Mouse (Mus musculus): Measurements from ENCODE around the gene Ppp1cc. TPM values are rescaled to one million over a fixed set of nuclear protein-coding genes. Genes with fewer than 3 reads are reported as not detected.
"Not testable (repeated sequence)": the region's sequence is repeated elsewhere in the genome, so short reads cannot be mapped to it uniquely, and the experiment has no call there.

Ppp1cc gene
- polyA plus RNA-seq, 1 experiment from 2014 or later = 296 TPM

- H3K36me3 ChIP-seq (ENCODE audit: control insufficient read depth, insufficient read depth, low read length) = no peaks in the 10 kb centered on the region
- no peaks in the 10 kb centered on the region for H3K27me3 ChIP-seq (ENCODE audit: control insufficient read depth, insufficient read depth, low read length)
- H3K27ac ChIP-seq (ENCODE audit: low read depth, low read length) = no peak overlapping the region
- WGBS = 85% methylated on average over 14 of the region's 14 CpGs
- ATAC-seq (ENCODE audit: low FRiP score, low TSS enrichment) = no peak
- H3K4me1 ChIP-seq (ENCODE audit: control insufficient read depth, insufficient read depth, low read length) = 0 out of 2 replicates have a peak, but pooled peaks cover 8% of the 10 kb centered on the region
- H3K4me3 ChIP-seq (ENCODE audit: low read length) = no peak overlapping the region
- no peaks in the 10 kb centered on the region for H3K9me3 ChIP-seq (ENCODE audit: control insufficient read depth, low read length)
- H3K9ac ChIP-seq (ENCODE audit: low read depth, low read length) = no peak overlapping the region
- H3K4me2 ChIP-seq (replicated peaks; ENCODE audit: low read depth, low read length) = no peak overlapping the region
Observed at GRCm38 (mm10) chr5:122134395-122135289, 23.4 kb upstream of the Ppp1cc start.

- WGBS = 74% methylated on average over 3 of the region's 3 CpGs
- H3K4me3 ChIP-seq (ENCODE audit: low read length) = no peak overlapping the region
- no peak overlapping the region for H3K27ac ChIP-seq (ENCODE audit: low read depth, low read length)
- H3K4me2 ChIP-seq (replicated peaks; ENCODE audit: low read depth, low read length) = no peak overlapping the region
- no peak overlapping the region for H3K9ac ChIP-seq (ENCODE audit: low read depth, low read length)
- H3K9me3 ChIP-seq (ENCODE audit: control insufficient read depth, low read length) = no peaks in the 10 kb centered on the region
- H3K27me3 ChIP-seq (ENCODE audit: control insufficient read depth, insufficient read depth, low read length) = no peaks in the 10 kb centered on the region
- no peaks in the 10 kb centered on the region for H3K36me3 ChIP-seq (ENCODE audit: control insufficient read depth, insufficient read depth, low read length)
- 0 out of 2 replicates have a peak, but pooled peaks cover 8% of the 10 kb centered on the region for H3K4me1 ChIP-seq (ENCODE audit: control insufficient read depth, insufficient read depth, low read length)
- ATAC-seq (ENCODE audit: low FRiP score, low TSS enrichment) = no peak
Observed at GRCm38 (mm10) chr5:122135290-122135882, 22.7 kb upstream of the Ppp1cc start.

GRCm38 (mm10) chr5:122136508-122137408 lies 21.3 kb upstream of the Ppp1cc start:
- H3K9ac ChIP-seq (ENCODE audit: low read depth, low read length) = no peak overlapping the region
- 0 out of 2 replicates have a peak, but pooled peaks cover 5% of the 10 kb centered on the region for H3K4me1 ChIP-seq (ENCODE audit: control insufficient read depth, insufficient read depth, low read length)
- no peaks in the 10 kb centered on the region for H3K9me3 ChIP-seq (ENCODE audit: control insufficient read depth, low read length)
- WGBS = 70% methylated on average over 14 of the region's 14 CpGs
- no peak overlapping the region for H3K4me3 ChIP-seq (ENCODE audit: low read length)
- H3K4me2 ChIP-seq (replicated peaks; ENCODE audit: low read depth, low read length) = no peak overlapping the region
- no peak for ATAC-seq (ENCODE audit: low FRiP score, low TSS enrichment)
- no peaks in the 10 kb centered on the region for H3K27me3 ChIP-seq (ENCODE audit: control insufficient read depth, insufficient read depth, low read length)
- H3K27ac ChIP-seq (ENCODE audit: low read depth, low read length) = no peak overlapping the region
- H3K36me3 ChIP-seq (ENCODE audit: control insufficient read depth, insufficient read depth, low read length) = no peaks in the 10 kb centered on the region

DNA sequence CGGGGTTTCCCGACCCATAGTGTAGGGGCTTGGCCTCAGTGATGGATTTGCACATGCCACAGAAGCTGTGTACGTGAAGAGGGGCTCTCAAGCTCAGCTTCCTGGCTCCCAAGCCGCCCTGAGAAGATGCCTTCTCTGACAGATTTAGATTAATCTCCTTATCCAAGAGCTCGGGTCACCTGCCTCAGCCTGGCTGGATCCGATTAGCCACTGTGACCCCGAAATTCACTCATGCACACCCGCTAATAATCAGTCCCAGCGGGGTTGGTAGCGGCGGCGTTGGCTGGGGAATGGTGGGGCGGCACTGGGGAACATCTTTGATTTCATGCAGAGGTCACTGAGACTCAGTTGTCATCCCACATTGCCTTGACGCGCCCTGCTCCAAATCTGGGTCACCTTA lies 19.2 kb upstream of the Ppp1cc start:
- Histone ChIP-seq H3K9ac (ENCODE audit: low read depth, low read length) (no peak overlapping the region), H3K4me2 (replicated peaks; ENCODE audit: low read depth, low read length) (no peak overlapping the region), H3K9me3 (ENCODE audit: control insufficient read depth, low read length) (no peaks in the 10 kb centered on the region), H3K4me1 (ENCODE audit: control insufficient read depth, insufficient read depth, low read length) (no peaks in the 10 kb centered on the region), H3K4me3 (ENCODE audit: low read length) (no peak overlapping the region), H3K27me3 (ENCODE audit: control insufficient read depth, insufficient read depth, low read length) (no peaks in the 10 kb centered on the region), H3K36me3 (ENCODE audit: control insufficient read depth, insufficient read depth, low read length) (no peaks in the 10 kb centered on the region), H3K27ac (ENCODE audit: low read depth, low read length) (no peak overlapping the region)
- WGBS = 72% methylated on average over 15 of the region's 15 CpGs
- no peak for ATAC-seq (ENCODE audit: low FRiP score, low TSS enrichment)

GRCm38 (mm10) chr5:122139771-122140170 lies 18.3 kb upstream of the Ppp1cc start:
- H3K4me2 ChIP-seq (replicated peaks; ENCODE audit: low read depth, low read length); H3K27ac ChIP-seq (ENCODE audit: low read depth, low read length); H3K9me3 ChIP-seq (ENCODE audit: control insufficient read depth, low read length); H3K27me3 ChIP-seq (ENCODE audit: control insufficient read depth, insufficient read depth, low read length); ATAC-seq (ENCODE audit: low FRiP score, low TSS enrichment); H3K4me3 ChIP-seq (ENCODE audit: low read length); H3K36me3 ChIP-seq (ENCODE audit: control insufficient read depth, insufficient read depth, low read length); H3K4me1 ChIP-seq (ENCODE audit: control insufficient read depth, insufficient read depth, low read length); H3K9ac ChIP-seq (ENCODE audit: low read depth, low read length): not testable (repeated sequence)
- WGBS = 75% methylated on average over 2 of the region's 2 CpGs

GRCm38 (mm10) chr5:122140723-122141122 lies 17.4 kb upstream of the Ppp1cc start, which contains the start of gene Ccdc63:
TSS of gene Ccdc63 (minus strand) at chr5:122140823.
- no peak for ATAC-seq (ENCODE audit: low FRiP score, low TSS enrichment)
- Histone ChIP-seq H3K4me3 (ENCODE audit: low read length) (no peak within 1 kb of the TSS), H3K9me3 (ENCODE audit: control insufficient read depth, low read length) (no peaks in the 10 kb centered on the region), H3K4me1 (ENCODE audit: control insufficient read depth, insufficient read depth, low read length) (0 out of 2 replicates have a peak, but pooled peaks cover 8% of the 10 kb centered on the region), H3K27me3 (ENCODE audit: control insufficient read depth, insufficient read depth, low read length) (no peaks in the 10 kb centered on the region), H3K4me2 (replicated peaks; ENCODE audit: low read depth, low read length) (no peak within 1 kb of the TSS), H3K9ac (ENCODE audit: low read depth, low read length) (no peak within 1 kb of the TSS), H3K36me3 (ENCODE audit: control insufficient read depth, insufficient read depth, low read length) (no peaks in the 10 kb centered on the region), H3K27ac (ENCODE audit: low read depth, low read length) (no peak within 1 kb of the TSS)
- 91% methylated on average over 3 of the region's 3 CpGs for WGBS

DNA sequence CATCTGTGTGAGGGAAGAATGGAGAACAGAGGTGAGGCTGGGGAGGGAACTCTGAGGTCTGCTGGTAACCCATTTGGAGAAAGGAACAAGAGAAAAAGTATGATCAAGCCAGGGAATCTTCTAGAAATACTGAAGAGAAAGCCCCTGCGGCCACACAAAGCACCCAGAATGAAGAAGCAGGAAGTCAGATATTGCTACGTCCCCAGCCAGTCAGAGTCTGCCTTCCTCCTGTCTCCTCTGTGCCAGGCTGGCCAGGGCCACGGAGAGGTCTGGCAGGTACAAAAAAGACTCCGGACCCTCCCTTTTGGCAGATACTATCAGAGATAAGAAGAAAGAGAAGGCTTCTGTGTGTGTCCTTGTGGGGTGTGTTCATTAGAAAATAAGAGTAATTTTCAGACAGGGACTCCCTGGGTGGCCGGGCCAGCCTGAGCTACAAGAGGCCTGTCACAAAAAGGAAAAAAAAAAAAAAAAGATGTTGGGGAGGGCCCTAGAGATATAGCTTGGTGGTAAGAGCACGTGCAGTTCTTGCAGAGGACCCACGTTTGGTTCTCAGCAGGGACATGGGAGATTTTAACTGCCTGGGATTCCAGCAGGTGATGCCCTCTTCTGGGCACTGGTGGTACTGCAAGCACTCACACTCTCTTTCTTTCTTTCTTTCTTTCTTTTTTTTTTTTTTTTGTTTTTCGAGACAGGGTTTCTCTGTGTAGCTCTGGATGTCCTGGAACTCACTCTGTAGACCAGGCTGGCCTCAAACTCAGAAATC lies 15.7 kb upstream of the Ppp1cc start:
- Histone ChIP-seq H3K4me3 (ENCODE audit: low read length) (no peak overlapping the region), H3K4me2 (replicated peaks; ENCODE audit: low read depth, low read length) (no peak overlapping the region), H3K9ac (ENCODE audit: low read depth, low read length) (no peak overlapping the region), H3K27me3 (ENCODE audit: control insufficient read depth, insufficient read depth, low read length) (no peaks in the 10 kb centered on the region), H3K36me3 (ENCODE audit: control insufficient read depth, insufficient read depth, low read length) (no peaks in the 10 kb centered on the region), H3K4me1 (ENCODE audit: control insufficient read depth, insufficient read depth, low read length) (0 out of 2 replicates have a peak, but pooled peaks cover 8% of the 10 kb centered on the region), H3K27ac (ENCODE audit: low read depth, low read length) (no peak overlapping the region), H3K9me3 (ENCODE audit: control insufficient read depth, low read length) (no peaks in the 10 kb centered on the region)
- WGBS = 57% methylated on average over 8 of the region's 8 CpGs
- no peak for ATAC-seq (ENCODE audit: low FRiP score, low TSS enrichment)

DNA sequence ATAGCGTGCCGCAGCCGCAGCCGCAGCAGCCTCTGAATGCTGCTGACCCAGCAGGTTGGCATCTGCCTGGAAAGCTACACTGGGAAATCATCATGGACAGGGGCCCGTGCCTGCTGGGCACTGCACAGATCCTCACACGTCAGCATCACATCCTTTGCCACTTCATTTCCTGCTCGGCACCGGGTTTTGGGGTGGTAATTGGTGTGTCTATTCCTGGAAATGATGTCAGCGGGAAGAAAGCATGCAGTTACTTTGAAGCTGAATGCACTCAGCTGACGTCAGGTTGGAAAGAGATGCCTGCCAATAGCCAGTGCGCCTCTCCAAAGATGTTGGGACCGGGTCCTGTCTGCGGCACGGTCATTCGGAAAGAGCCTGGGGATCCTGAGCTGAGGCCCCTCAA lies 14.5 kb upstream of the Ppp1cc start:
- Histone ChIP-seq H3K4me3 (ENCODE audit: low read length) (no peak overlapping the region), H3K4me2 (replicated peaks; ENCODE audit: low read depth, low read length) (no peak overlapping the region), H3K27me3 (ENCODE audit: control insufficient read depth, insufficient read depth, low read length) (no peaks in the 10 kb centered on the region), H3K27ac (ENCODE audit: low read depth, low read length) (no peak overlapping the region), H3K9me3 (ENCODE audit: control insufficient read depth, low read length) (no peaks in the 10 kb centered on the region), H3K4me1 (ENCODE audit: control insufficient read depth, insufficient read depth, low read length) (0 out of 2 replicates have a peak, but pooled peaks cover 8% of the 10 kb centered on the region), H3K9ac (ENCODE audit: low read depth, low read length) (no peak overlapping the region), H3K36me3 (ENCODE audit: control insufficient read depth, insufficient read depth, low read length) (no peaks in the 10 kb centered on the region)
- ATAC-seq (ENCODE audit: low FRiP score, low TSS enrichment) = no peak
- 89% methylated on average over 15 of the region's 15 CpGs for WGBS

Measured in kidney, embryonic 14.5 days (tissue).